Mouse (Mus musculus): ENCODE data around the gene Tbc1d2.
"Not testable (repeated sequence)": the region's sequence is repeated elsewhere in the genome, so short reads cannot be mapped to it uniquely, and the experiment has no call there.

Gene Tbc1d2

DNA sequence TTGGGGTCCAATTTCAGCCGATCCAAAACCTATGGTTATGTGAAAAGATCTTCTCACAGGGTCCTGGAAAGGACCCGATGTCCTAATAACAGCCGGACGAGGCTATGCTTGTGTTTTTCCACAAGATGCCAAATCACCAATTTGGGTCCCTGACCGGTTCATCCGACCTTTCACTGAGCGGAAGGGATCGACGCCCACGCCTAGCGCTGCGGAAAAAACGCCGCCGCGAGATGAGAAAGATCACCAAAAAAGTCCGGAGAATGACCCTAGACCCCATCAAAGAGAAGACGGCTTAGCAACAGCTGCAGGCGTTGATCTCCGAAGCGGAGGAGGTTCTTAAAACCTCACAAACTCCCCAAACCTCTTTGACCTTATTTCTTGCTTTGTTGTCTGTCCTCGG, 68.4 kb downstream of the Tbc1d2 start:
- DNase-seq (ENCODE audit: low spot score): not testable (repeated sequence)

DNA sequence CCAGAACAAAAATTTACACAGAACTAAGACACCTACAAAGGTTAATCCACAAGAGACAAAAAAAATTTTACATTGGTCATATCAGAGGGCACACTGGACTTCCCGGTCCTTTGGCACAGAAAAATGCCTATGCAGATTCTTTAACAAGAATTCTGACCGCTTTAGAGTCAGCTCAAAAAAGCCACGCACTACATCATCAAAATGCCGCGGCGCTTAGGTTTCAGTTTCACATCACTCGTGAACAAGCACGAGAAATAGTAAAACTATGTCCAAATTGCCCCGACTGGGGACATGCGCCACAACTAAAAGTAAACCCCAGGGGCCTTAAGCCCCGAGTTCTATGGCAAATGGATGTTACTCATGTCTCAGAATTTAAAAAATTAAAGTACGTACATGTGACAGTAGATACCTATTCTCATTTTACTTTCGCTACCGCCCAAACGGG, 69.2 kb downstream of the Tbc1d2 start:
- DNase-seq (ENCODE audit: low spot score): not testable (repeated sequence)

DNA sequence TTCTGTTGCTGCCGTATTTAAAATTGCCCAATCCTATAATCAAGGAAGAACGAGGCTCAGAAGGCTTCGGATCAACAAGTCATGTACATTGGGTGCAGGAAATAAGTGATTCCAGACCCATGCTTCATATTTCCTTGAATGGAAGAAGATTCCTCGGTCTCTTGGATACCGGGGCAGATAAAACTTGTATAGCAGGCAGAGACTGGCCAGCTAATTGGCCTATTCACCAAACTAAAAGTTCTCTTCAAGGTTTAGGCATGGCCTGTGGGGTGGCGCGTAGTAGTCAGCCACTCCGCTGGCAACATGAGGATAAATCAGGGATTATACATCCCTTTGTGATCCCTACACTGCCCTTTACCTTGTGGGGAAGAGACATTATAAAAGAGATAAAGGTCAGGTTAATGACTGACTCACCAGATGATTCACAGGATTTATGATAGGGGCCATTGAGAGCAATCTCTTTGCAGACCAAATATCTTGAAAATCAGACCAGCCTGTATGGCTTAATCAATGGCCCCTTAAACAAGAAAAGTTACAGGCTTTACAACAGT, 71.1 kb downstream of the Tbc1d2 start:
- not testable (repeated sequence) for DNase-seq (ENCODE audit: low spot score)

DNA sequence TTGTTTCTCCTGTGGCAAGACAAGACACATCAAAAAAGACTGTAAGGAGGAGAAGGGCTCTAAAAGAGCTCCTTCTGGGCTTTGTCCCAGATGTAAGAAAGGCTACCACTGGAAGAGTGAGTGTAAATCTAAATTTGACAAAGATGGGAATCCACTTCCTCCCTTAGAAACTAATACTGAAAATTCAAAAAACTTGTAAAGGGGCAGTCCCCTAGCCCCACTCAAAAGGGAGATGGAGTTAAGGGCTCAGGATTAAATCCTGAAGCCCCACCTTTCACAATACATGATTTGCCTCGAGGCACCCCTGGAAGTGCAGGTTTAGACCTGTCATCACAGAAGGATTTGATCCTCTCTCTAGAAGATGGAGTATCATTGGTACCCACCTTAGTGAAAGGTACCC, 71.8 kb downstream of the Tbc1d2 start:
- DNase-seq (ENCODE audit: low spot score): no peak

DNA sequence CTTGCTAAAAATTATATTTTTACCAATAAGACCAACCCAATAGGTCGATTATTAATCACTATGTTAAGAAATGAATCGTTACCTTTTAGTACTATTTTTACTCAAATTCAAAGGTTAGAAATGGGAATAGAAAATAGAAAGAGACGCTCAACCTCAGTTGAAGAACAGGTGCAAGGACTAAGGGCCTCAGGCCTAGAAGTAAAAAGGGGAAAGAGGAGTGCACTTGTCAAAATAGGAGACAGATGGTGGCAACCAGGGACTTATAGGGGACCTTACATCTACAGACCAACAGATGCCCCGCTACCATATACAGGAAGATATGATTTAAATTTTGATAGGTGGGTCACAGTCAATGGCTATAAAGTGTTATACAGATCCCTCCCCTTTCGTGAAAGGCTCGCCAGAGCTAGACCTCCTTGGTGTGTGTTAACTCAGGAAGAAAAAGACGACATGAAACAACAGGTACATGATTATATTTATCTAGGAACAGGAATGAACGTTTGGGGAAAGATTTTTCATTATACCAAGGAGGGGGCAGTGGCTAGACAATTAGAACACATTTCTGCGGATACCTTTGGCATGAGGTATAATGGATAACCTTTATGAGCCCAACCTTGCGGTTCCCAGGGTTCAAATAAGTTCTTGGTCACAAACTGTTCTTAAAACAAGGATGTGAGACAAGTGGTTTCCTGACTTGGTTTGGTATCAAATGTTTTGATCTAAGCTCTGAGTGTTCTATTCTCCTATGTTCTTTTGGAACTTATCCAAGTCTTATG, 74.3 kb downstream of the Tbc1d2 start:
- DNase-seq (ENCODE audit: low spot score): not testable (repeated sequence)

DNA sequence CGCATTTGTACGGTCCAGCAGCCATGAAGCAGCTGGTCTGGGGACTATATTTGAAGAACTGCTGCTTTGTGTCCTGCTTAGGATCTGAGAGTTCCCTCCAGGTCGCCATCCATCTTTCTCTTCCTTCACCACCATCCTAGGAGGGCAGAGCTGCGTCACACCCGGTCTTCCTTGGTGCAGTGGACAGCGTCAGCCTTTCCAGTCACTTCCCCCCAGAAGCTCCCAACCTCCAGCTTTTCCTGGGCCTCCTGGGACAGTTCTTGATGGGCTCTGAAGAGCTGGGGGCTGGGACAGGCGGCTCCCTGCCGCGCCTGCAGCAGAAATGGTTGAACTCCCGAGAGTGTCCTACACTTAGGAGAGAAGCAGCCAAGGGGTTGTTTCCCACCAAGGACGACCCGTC, 75.2 kb downstream of the Tbc1d2 start:
- DNase-seq (ENCODE audit: low spot score): no peak

DNA sequence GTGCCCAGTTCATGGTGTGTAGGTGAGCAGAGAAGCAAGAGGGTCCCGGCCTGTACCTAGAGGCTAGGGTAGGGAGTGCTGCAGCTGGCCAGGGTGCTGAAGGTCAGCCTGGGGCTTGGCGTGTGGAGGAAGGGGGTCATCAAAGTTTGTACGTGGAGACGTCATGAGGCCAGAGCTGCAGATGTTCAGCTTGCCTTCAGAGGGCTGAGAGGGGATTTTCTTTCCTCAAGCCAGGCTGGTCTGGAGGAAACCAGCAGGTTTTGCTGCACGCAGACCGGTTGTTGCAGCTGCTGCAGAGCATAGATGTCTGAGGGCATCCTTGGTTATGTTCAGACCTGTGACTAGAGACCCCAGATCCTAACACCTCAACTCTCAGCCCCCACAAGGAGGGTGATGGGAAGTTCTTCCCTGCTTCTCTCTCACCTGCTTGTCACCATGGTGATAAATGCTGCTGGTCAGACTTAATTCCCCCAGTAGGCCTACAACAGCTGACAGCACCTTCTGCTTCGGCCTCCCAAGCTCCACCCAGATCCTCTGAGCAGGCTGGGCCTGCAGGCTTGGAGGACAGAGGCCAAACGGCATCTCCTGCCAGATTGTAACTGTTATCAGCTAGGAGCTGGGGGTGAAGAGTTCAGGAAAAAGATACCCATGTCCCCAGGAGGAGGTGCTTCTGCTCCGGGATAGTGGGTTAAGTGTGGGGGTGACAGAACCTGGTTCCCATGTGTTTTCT, 75.8 kb downstream of the Tbc1d2 start:
- no peak for DNase-seq (ENCODE audit: low spot score)

DNA sequence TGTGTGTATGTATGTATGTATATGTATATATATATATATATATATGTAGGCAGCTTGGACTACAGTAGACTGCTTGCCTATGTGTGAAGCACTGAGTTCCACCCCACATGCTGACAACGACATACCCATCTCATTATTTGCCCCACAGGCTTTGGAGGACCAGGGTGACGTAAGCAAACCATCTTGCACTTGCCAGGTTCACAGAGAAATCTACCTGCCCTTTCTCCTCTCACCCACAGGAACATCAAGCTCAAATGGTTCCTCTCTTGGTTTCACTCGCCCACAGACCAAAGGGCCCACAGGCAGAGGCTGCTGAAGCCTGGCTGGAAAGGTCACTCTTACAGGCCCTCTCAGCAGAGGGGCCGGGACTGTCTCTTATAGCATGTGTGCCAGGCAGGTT, 77.4 kb downstream of the Tbc1d2 start:
- DNase-seq (ENCODE audit: low spot score): no peak

DNA sequence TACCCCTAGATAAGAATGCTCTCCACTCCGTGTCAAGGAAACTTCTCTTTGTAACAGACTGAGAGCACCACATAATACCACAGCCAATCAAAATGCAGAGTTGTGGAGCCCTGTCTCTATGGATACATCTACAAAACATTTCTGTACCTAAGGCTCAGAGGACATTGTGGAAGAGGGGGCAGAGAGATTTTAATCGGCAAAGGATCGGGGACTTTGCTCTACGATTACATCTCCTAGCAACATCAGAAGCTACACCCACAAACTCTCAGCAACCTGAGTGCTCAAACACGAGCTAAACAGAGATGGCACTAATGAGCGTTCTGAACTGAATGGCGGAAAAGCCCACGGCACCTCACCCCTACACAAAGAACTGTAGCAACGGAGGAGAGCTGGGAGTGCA, 78.3 kb downstream of the Tbc1d2 start:
- DNase-seq (ENCODE audit: low spot score): no peak

DNA sequence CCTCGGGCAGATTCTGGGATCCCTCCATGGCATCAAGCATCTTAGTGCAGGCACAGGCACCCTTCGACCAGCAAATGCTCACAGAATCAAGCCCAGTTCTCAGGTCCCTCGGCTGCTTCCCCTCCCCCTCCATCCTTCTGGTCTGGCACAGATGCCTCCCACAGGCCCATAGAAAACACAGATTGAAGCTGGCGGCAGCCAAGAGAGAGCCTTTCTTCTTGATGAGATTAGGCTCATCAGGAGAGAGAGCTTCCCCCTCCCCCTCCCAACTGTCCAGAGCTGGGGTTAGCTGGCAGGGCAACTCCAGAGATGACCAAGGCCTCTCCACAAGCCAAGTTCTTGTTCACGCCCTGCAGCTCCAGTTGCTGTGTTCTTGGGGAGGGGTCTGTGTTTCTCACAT, 80.3 kb downstream of the Tbc1d2 start:
- DNase-seq (ENCODE audit: low spot score): no peak

DNA sequence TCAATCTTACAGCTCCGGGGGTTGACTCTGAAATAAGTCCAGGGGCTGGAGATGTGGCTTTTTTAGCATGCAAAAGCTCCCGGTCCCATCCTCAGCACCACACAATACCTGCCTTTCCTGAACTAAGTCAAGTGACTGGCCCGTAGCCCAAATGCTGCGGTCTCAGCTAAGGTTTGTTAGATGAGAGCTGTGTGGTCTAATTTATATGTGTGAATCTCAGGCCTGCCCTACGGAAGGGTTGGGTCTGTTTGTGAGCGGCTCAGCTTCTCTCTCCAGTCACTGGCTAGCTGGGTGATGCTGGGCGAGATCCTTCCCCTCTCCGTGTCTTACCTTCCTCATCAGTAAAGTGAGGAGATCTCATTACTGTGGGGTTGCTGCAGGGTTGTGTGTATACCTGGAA, 81.8 kb downstream of the Tbc1d2 start:
- DNase-seq (ENCODE audit: low spot score): no peak

DNA sequence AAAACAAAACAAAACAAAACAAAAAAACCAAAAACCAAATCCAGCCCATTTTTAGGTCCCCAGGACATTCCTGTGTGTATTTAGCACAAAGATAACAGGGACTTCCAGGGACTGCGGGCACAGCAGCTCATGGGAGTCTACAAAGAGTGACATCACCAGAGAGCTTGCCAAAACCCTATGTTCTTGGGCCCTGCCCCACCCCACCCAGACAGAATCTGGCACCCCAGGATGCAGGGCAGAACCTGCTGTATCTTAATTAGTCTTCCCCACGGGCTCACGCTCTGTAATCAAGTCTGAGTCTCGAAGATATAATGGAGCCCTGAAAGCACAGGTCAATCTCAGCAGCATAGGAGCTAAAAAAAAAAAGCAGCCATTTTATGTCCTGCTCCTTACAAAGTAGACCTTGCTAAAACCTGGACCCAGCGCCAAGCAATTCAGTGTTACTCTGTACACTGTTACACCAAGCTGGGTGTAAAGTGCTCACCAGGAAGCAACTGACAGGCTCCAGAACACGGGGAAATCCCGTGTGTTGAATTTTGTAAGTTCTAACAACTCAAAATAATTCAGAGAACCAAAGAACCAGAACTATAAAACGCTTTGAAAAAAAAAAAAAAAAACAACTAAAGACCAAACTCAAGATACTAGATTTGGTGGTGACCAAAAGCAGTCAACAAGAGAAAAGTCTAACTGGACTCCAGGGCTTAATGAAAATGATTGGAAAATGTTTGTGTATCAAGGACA, 82.9 kb downstream of the Tbc1d2 start:
- no peak for DNase-seq (ENCODE audit: low spot score)

DNA sequence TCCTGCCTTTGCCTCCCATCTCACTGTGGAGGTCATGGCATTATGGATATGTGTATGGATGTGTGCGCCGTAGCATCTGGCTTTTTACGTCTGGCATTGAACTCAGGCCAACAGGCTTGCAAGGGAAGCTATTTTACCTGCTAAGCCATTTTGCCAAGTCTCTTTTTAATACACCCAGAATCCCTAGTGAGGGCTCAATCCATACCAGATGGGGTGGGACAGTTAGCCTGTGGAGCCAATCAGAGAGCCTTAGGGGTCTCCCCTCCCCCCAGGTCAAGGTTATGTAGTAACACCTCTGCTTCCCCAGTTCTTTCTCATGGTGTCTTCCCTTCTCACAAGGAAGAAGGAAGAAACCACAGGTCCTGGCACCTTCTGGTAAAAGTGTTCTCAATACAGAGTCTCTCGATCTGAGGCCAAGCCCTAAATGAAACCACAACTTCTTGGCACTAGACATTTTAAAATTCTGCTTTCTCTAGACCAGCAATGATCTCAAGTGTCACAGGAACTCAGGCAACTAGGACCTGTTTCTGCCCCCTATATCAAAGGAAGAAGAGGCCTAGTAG, 84.5 kb downstream of the Tbc1d2 start:
- DNase-seq (ENCODE audit: low spot score): no peak

DNA sequence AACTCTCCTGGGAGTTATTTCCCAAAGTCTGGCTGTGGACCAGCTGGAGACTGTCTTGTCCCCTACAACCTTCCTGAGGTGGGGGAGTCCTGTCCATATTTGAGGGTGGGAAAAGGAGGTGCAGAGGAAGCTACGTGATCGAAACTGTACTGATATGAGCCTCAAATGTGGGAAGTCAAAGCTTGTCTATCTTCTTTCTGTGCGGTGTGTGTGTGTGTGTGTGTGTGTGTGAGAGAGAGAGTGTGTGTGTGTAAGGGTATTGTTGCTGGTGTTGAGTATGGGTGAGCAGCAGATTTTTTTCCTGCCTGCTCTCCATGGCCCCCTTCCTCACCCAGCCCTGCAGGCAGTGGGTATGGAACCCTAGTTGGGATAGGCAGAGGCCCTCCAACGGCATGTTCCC, 85.8 kb downstream of the Tbc1d2 start:
- no peak for DNase-seq (ENCODE audit: low spot score)

DNA sequence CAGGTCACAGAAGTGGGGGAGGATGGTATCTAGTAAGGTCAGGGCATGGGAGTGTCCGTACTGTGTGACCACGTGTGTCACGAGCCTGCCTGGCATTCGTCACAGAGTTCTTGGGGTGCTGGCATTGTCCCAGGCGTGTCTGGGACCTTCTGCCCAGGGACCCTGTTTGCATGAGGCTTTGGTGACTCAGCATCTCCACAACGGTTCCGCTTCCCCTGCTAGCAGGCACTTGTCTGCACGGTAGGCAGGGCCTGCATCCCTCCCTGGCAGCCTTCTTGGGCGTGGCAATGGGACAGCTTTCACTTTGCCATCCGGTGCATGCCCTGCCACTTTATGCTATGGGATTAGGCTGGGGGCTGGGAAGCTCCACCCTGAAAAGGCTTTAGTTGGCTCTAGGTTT, 86.2 kb downstream of the Tbc1d2 start:
- DNase-seq (ENCODE audit: low spot score): no peak

DNA sequence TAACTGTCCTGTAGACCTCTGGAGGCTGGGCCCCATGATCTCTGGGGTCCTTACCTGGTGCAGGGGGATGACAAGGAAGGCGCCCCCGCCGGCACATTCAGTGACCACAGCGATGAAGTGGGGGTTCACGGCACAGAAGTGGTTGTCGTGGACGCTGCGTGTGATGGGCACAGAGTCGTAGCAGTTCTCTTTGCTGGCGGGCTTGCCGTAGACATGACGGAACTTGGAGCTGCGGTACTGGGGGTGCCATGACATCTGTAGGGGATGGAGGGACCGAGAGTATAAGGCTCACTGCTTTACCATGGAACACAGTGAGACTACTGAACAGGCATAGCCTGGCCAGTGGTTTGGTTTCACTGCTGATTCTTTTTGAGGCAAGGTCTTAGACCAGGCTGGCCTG, 87.2 kb downstream of the Tbc1d2 start:
- no peak for DNase-seq (ENCODE audit: low spot score)

DNA sequence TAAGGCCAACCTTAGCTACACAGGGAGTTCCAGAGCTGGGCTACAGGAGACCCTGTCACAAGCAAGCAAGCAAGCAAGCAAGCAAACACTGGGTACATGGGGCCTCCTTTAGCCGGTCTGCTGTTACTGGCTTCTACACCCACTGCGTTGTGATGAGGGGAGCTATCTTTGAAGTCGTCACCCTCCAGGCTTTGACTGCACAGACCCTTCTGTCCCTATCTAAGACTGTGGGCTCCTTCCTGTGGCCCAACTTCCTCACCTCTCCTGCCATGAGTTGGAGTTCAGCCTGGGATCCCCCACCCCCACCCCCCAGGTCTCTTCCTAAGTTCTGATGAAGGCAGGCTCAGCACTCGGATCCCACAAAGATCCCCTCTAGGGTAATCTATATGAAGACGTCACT, 88.0 kb downstream of the Tbc1d2 start:
- DNase-seq (ENCODE audit: low spot score): no peak

DNA sequence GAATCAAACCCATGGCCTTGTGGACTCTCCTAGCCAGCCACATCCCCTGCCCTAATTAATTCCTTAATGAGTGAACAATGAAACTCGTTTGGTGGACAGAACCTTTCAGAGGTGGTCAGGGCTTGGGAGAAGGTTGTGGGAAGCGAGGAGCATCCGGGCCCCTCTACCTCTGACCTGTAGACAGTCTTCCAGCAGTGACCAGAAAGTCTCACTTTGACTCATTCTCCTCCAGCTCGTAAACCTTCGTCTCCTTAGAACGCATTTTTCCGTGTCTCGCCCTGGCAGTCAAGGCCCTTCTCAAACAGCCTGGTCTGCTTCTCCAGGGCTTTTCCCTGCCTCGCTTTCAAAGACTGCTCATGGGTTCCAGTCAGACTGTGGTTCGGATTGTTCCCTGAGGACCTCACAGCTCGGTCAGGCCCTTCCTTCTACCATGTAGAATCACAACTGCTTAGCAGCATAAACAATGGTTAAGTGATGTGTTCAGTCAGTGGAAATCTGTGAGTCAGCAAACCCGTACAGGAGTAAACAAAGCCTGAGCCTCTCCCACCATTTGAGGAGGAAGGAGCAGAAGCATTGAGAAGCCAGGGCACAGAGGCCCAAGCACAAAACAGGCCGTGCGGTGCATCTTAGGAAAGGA, 89.8 kb downstream of the Tbc1d2 start:
- DNase-seq (ENCODE audit: low spot score): no peak

DNA sequence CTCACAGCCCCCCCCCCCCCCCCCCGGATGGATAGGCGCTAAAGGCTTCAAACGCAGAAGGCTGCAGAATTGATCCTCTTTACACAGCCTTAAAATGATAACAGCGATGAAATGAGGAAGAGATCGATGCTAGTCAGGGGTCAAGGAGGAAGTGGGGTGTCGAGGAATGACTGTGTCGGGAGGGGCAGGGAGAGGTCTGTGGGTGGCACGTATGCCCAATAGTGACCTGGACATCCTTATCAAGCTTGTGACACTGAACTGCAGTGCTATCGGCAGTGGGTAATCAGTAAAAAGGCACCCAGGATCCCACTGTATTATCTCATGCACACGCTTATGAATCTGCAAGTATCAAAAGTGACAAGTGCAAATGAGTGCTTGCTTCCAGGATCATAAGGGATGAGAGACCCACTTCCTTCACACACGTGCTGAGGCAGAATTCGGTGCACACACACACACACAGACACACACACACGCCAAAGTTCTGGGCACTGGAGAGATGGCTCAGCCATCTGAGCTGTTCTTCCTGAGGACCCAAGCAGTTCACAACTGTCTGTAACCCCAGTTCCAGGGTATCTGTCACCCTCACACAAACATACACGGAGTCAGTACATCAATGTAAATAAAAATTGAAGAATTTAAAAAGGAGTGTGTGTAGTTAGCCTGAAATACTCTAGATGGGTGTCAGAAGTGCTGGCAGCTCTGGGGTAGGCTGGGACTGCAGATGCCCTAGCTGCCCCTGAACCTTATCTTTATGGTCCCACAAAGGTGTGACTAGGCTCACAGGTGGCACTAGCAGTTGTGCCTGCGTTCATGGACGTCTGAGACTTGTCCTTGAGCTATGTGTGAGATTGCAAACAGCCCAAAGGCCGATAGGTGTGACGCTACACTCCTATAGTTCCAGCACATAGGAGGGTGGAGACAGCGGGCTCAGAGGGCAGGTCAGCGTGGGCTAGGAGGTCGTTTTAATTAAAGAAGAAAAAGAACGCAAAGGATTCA, 91.0 kb downstream of the Tbc1d2 start:
- DNase-seq (ENCODE audit: low spot score): no peak

DNA sequence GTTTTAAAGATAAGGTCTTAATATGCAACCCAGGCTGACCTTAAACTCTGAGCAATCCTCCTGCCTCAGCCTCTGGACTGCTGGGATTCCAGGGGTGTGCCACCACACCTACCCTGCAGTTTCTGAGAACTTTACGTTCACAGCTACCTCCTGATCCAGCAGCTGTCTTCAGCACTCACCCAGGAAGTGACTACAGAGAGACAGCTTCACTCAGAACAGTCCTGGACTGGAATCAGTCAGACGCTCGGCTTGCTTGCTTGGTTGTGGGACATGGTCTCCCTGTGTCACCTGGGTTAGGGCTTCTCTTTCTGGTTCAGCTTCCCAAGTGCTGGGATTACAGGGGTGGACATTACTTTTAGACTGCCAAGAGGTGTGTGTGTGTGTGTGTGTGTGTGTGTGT, 93.1 kb downstream of the Tbc1d2 start:
- DNase-seq (ENCODE audit: low spot score): no peak

DNA sequence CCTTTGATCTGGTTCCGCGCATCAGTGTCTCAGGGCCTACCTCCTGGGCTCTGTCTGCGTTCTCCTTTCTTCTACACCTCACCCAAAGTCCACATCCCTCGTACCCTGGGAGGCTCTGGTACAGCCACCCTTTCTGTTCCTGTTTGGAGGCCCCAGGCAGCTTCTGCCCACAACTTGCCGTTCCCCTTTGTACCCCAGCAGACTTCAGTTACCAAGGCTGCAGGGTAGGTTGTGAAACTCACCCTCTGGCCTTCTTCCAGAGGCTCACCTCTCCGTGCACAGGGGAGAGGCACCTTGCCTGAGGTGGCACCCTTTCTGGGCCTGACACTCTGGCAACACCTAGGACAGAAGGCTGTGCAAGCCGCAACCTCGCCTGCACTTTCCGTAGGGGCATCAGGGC, 94.2 kb downstream of the Tbc1d2 start:
- DNase-seq (ENCODE audit: low spot score): no peak
